17 mouse cellular contexts compared by ENCODE assay signal in genomic region chr8:120213229-120213628, GRCm38 (mm10). TPM values are rescaled to one million over a fixed set of nuclear protein-coding genes. Genes with fewer than 3 reads are reported as not detected.
"Had no signal": no experiment of that assay in that cellular context is flagged by ENCODE, and none has a peak within 500 bp of the region (broad histone marks: within the 10 kb centered on the region; RNA-seq: fewer than 3 reads in every experiment).

No protein-coding gene starts in this region.

- DNase-seq: layer of hippocampus, adult 9-11 months; layer of hippocampus, postnatal 36 days; liver; liver, embryonic 13.5 days; lung, postnatal 14 days; thymus, postnatal 4 days had no signal

- H3K36me3 ChIP-seq: limb, embryonic 12.5 days; liver, embryonic 13.5 days; lung, embryonic 15.5 days; midbrain, embryonic 15.5 days; neural tube, embryonic 15.5 days had no signal

- H3K4me2 ChIP-seq: limb, embryonic 12.5 days; liver, embryonic 13.5 days; lung, embryonic 15.5 days; midbrain, embryonic 11.5 days; midbrain, embryonic 15.5 days; neural tube, embryonic 15.5 days had no signal

- H3K27me3 ChIP-seq: limb, embryonic 12.5 days; midbrain, embryonic 15.5 days; neural tube, embryonic 15.5 days had no signal

- H3K9ac ChIP-seq: limb, embryonic 12.5 days; liver, embryonic 13.5 days; liver, postnatal 0 days; lung, embryonic 15.5 days; midbrain, embryonic 15.5 days; neural tube, embryonic 15.5 days had no signal

- H3K9me3 ChIP-seq: limb, embryonic 12.5 days; liver, embryonic 13.5 days; lung, embryonic 15.5 days; midbrain, embryonic 15.5 days; neural tube, embryonic 15.5 days had no signal

- ATAC-seq: midbrain, embryonic 15.5 days had no signal

- H3K27ac ChIP-seq: kidney, postnatal 0 days; liver, embryonic 13.5 days; lung, embryonic 15.5 days; macrophage; midbrain, embryonic 15.5 days; neural tube, embryonic 15.5 days; stomach, postnatal 0 days had no signal

- H3K4me3 ChIP-seq: limb, embryonic 12.5 days; liver, embryonic 13.5 days; lung, embryonic 15.5 days; megakaryocyte, embryonic 14.5 days; midbrain, embryonic 15.5 days; neural tube, embryonic 15.5 days had no signal

RNA-seq across cellular contexts. Expression of gene Fam92b, which starts 36.0 kb away (rescaled TPM):
- total RNA-seq: monocyte, adult 5-6 weeks had no signal
- polyA plus RNA-seq: kidney, postnatal 0 days; limb, embryonic 12.5 days; liver, embryonic 13.5 days; liver, postnatal 0 days; macrophage had no signal
